Mouse (Mus musculus) thymus, postnatal 10 days (tissue): Measurements from ENCODE around the gene Huwe1.

Experiments used
- DNase-seq, 2 experiments: peaks; one replicate each; pipeline ENCODE4 v3.0.0; 2021; ENCODE audit warnings: low spot score in 2 of 2

Huwe1 gene

GRCm38 (mm10) chrX:151800701-151801511 is at the start of gene Huwe1:
Huwe1 (plus strand) TSS chrX:151800807.
- DNase-seq = peak; percentile 34 to 35

- DNase-seq = no peak
These were observed 20.3 kb upstream of the Huwe1 start for GRCm38 (mm10) chrX:151780348-151780747.

- no peak for DNase-seq
These were observed 17.7 kb upstream of the Huwe1 start for GRCm38 (mm10) chrX:151782939-151783338.

GRCm38 (mm10) chrX:151792766-151793165 is 7.8 kb upstream of the Huwe1 start:
- DNase-seq = no peak

- no peak for DNase-seq
These were observed 2.6 kb upstream of the Huwe1 start for GRCm38 (mm10) chrX:151797970-151798369.

GRCm38 (mm10) chrX:151802328-151802955 is 1.8 kb downstream of the Huwe1 start:
- DNase-seq = peak in 1 of 2 experiments; percentile 2

- peak; percentile 90 to 91 for DNase-seq
These were observed 2.6 kb downstream of the Huwe1 start for GRCm38 (mm10) chrX:151802956-151803776.

- peak; percentile 26 to 45 for DNase-seq
These were observed 3.1 kb downstream of the Huwe1 start for GRCm38 (mm10) chrX:151803777-151804101.

- DNase-seq = peak in 1 of 2 experiments; percentile 2
These were observed 3.8 kb downstream of the Huwe1 start for GRCm38 (mm10) chrX:151804388-151804787.

GRCm38 (mm10) chrX:151811481-151811880 is 10.9 kb downstream of the Huwe1 start:
- no peak for DNase-seq

GRCm38 (mm10) chrX:151813656-151814055 is 13.0 kb downstream of the Huwe1 start:
- DNase-seq = no peak

GRCm38 (mm10) chrX:151817712-151818111 is 17.1 kb downstream of the Huwe1 start:
- DNase-seq = no peak

- no peak for DNase-seq
These were observed 28.4 kb downstream of the Huwe1 start for GRCm38 (mm10) chrX:151828971-151829370.

- no peak for DNase-seq
These were observed 30.7 kb downstream of the Huwe1 start for GRCm38 (mm10) chrX:151831260-151831659.

- no peak for DNase-seq
These were observed 32.4 kb downstream of the Huwe1 start for GRCm38 (mm10) chrX:151832982-151833381.

- no peak for DNase-seq
These were observed 58.8 kb downstream of the Huwe1 start for GRCm38 (mm10) chrX:151859436-151859835.

- DNase-seq = no peak
These were observed 110.1 kb downstream of the Huwe1 start for GRCm38 (mm10) chrX:151910692-151911091.

GRCm38 (mm10) chrX:151912267-151912666 is 111.7 kb downstream of the Huwe1 start:
- DNase-seq = no peak

GRCm38 (mm10) chrX:151929390-151929789 is 128.8 kb downstream of the Huwe1 start:
- no peak for DNase-seq

- DNase-seq = no peak
These were observed 138.2 kb downstream of the Huwe1 start for GRCm38 (mm10) chrX:151938852-151939251.

- no peak for DNase-seq
These were observed 146.4 kb downstream of the Huwe1 start for GRCm38 (mm10) chrX:151946986-151947385.

GRCm38 (mm10) chrX:151947781-151948180 is 147.2 kb downstream of the Huwe1 start:
- DNase-seq = no peak
